Mouse (Mus musculus) spleen, postnatal 10 days (tissue): ENCODE measurements around the gene Jmjd8.

ENCODE experiments used
- DNase-seq, 2 experiments: peaks; one replicate each; pipeline ENCODE4 v3.0.0; 2021 to 2022; ENCODE audit warnings: low spot score in 2 of 2

Jmjd8 gene

DNA sequence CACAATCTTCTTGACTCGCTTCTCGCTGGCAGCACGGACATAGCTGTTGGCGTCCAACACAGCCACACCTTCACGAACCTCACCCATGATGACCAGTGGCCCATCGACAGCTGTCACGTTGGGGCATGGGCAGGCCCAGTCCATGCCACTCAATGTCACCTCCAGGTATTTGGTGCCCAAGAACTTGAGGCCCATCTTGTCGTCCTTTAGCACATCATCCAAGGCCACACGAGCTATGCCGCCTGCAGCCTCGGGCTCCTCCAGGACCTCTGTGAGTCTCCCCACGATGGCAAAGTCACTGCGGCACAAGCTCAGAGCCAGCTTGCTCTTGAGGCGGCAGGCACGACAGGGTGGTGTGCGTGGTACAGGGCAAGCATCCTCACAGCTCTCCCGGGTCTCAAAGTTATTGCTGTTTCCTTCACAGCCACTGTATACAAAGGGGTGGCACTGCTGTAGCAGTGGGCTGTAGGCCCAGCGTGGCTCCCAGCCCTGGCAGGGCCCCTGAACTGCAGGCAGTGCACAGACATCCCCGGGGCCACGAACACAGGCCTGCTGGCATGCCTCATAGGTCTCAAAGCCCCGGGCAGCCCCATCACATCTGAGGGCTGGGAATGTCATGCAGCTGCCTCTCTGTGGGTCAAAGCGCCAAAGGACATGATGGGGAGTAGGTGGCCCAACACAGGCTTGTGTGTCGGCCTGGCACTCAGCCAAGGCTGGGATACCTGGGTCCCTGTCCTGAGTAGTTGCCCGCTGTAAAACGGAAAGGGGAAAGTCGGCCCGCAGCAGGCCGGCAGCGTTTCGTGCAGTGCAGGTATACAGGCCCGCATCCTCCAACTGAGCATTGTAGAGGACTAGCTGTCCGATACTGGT lies 49.3 kb downstream of the Jmjd8 start:
- DNase-seq, result no peak

DNA sequence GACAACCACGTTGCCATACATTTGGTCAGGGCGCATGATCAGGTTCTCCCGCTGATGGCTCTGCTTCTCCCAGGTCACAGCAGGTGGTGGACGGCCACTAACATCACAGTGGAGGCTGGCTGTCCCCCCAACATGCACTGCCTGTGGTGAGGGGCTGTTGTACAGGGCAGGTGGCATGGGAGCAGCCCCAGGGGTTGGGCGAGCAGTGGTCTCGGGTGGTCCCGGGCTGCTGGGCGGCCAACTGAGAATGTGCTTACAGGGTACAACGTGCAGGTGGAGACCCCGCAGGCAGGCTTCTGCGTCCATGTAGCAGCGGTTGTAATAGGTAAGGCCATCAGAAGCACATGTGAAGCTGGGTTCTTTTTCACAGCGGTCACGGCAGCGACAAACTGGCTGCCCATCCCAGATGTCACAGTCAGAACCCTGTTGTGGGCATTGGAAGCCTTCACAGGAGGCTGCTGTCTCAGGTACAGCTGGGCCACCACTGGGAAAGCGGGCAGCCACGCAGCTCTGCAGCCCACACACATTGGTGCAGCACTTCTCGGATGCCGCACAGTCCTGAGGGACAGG lies 50.0 kb downstream of the Jmjd8 start:
- no peak for DNase-seq

DNA sequence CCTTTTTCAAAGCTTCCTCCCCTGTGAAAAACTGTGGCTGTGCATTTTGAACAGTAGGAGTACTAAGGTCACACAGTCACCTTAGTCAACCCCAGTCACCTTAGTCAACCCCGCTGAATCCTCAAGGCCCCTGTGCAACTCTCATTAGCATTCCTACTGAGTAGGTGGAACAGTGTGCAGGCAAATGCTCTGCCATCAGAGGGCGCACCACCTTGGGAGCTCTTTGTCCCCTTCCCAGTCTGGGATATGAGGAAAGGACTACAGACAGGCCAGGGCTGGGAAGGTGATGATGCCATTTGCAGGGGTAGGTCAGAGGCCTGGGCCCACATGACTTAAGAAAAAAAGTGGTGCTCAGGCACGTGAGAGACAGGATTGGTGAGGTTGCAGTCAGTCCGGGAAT lies 50.6 kb downstream of the Jmjd8 start:
- peak in 1 of 2 experiments; percentile 54 for DNase-seq

DNA sequence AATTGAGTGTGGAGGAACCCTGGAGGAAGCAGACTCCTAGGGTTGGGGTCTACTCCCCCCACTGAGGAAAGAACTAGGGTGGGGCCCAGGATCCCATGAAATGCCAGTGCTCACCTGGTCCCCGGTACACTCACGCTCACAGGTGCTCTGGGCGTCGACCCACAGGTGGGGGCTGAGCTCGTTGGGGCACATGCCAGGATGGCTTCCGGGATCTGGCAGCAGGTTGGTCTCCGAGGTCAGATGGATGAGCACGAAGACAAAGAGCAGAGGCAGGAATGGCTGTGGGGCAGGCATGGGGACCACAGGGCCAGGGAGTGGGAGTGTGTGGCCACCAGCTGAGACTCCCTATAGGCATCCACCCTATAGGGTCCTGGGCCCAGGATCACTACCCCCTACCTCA lies 51.1 kb downstream of the Jmjd8 start:
- no peak for DNase-seq

DNA sequence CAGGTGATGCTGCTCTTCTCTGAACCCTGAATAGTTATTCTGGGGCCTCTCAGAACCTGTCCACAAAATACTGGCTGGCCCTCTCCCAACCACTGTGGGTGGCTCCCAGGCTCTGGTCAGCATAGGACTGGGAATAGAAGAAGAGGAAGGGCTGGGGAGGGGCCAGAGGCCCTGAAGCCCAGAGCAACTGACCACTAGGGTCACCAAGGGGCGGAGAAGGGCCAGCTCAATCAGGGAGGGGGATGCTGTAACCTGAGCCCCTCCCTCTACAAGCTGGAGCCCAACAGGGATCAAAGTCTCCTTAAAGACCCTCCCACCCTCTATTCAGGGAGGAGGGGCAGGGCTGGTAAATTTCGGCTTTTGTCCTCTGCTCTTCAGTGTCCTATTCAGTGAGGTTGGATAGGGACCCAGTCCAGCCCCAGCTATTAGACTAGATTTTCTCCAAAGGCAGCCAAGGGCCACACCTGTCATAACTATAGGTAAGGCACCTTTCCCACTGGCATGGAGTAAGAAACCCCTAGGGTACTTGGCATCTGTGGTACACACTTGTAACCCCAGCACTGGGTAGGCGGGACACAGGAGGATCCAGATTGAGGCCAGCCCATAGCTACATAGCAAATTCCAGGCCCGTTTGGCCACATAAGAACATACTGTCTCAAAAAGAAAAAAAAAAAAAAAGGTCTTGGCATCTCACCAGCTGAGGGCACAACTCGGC lies 51.7 kb downstream of the Jmjd8 start, which contains the start of gene Wfikkn1:
TSS of gene Wfikkn1 (minus strand) at position 663 of the 715 bp plus-strand sequence.
- no peak for DNase-seq

DNA sequence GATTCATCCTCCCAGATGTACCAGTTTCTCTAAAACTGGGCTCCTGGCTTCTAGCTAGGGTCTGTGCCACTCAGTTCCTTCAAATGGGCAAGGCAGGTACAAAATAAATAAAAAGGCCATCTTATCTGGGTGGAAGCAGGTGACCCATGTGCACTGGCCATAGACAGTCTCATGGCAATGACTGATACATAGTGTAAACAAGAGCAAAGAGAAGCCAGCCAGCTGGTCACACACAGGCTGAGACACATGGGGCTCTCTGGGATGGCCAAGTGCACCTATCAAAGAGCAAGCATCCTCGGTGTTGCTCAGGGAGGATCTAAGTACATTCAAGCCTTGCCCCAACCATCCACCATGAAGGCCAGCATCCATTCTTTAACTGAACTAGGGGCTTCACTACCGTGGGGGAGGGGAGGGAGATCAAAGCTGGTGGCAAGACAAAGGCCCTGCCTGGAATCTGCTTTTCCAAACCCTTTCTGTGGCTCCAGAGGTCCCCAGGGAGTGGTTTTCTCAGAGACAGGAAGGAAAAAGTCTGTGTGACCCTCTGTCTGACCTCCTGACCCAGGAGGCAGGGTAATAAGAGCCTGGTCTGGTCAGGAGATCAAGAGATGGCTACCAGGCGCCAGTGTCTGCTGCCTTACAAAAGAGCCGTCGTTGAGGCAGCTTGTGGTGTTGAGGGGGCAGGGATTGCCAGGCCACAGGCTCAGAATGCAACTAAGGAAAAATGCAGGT lies 52.4 kb downstream of the Jmjd8 start:
- DNase-seq, result no peak
